12 mouse cellular contexts compared by ENCODE assay signal in the genomic region with DNA sequence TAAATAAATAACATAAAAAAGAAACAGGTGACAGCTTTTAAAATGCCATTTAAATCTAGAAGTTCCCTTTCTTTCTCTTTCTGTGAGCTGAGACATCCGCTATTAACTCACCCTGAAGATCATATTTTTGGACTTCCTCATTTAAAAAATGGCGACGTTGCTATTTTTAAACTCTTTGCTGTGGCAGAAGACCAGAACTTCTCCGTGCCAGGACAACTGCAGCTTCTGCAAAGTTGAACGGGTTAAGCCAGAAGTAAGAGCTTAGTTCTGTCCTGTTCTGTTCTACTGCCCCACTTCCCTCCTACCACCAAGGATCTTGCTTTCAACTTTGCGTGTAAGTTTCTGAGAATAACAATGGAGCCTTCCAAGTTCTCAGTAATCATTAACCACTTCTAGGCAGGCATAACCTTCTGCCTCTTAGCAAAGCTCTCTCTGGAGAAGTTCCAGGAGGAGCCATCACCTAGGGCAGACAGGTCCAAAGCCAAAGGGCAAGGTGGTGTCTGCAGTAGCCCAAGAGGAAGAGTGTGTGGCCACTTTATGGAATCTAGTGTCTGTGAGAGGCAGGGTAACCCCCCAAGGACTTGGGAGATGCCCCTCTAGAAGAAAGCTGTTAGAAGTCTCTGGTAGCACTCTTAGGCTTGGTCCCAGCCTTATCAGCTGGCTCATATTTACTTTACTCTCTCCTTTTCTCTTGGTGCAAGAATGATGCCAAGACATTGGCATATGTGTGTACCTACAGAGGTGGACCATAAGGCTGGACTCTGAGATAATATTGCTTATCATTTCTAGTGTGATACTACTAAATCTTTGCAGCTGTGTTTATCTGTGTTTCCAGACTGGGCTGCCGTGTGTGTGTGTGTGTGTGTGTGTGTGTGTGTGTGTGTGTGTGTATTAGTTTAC.
DNase-seq lines count a peak whose midpoint lies in the region; TF ChIP-seq lines count a peak whose summit lies in the region.
"Had no signal": no experiment of that assay in that cellular context is flagged by ENCODE, and none has a peak within 500 bp of the region (broad histone marks: within the 10 kb centered on the region; RNA-seq: fewer than 3 reads in every experiment).

No protein-coding gene starts in this region.

- H3K4me1 ChIP-seq in forebrain, embryonic 10.5 days = no peaks in the 10 kb centered on the region
- H3K4me1 ChIP-seq: hindbrain, embryonic 15.5 days; midbrain, embryonic 12.5 days had no signal

- no peak overlapping the region for H3K27ac ChIP-seq in left cerebral cortex, adult 2 months
- H3K27ac ChIP-seq in forebrain, embryonic 10.5 days = no peak overlapping the region
- H3K27ac ChIP-seq: hindbrain, embryonic 15.5 days; midbrain, embryonic 12.5 days had no signal

- TF ChIP-seq CTCF in left cerebral cortex, adult 2 months (IDR thresholded peaks at IDR 0.05) = no peak

- H3K27me3 ChIP-seq in forebrain, embryonic 10.5 days (ENCODE audit: poor library complexity, severe bottlenecking) = no peaks in the 10 kb centered on the region
- H3K27me3 ChIP-seq: midbrain, embryonic 12.5 days had no signal

- DNase-seq in spleen, postnatal 36 days (ENCODE audit: low spot score in 2 of 2) = peak; percentile 30 to 32
- DNase-seq in spleen, adult 12 weeks (ENCODE audit: low spot score) = no peak
- peak; percentile 76 to 91 for DNase-seq in kidney, adult 8-10 months
- peak; percentile 26 for DNase-seq in lung, postnatal 36 days
- DNase-seq in left cerebral cortex, adult 2 months (ENCODE audit: extremely low spot score in 1 of 2, low spot score in 2 of 2) = no peak
- DNase-seq in adrenal gland, adult 18-20 months (ENCODE audit: low spot score in 2 of 2) = no peak
- DNase-seq in forebrain, embryonic 10.5 days (ENCODE audit: extremely low spot score, low spot score) = no peak
- DNase-seq in right cerebral cortex, postnatal 10 days (ENCODE audit: low spot score in 2 of 2) = no peak
- DNase-seq: left cerebral cortex, postnatal 4 days; thymus, postnatal 14 days had no signal

- H3K36me3 ChIP-seq in forebrain, embryonic 10.5 days (replicated peaks) = no peaks in the 10 kb centered on the region
- H3K36me3 ChIP-seq: hindbrain, embryonic 15.5 days; midbrain, embryonic 12.5 days had no signal

- no peaks in the 10 kb centered on the region for H3K9me3 ChIP-seq in forebrain, embryonic 10.5 days
- H3K9me3 ChIP-seq: hindbrain, embryonic 15.5 days; midbrain, embryonic 12.5 days had no signal

- no peak overlapping the region for H3K4me3 ChIP-seq in left cerebral cortex, adult 2 months
- H3K4me3 ChIP-seq in forebrain, embryonic 10.5 days = no peak overlapping the region
- H3K4me3 ChIP-seq: hindbrain, embryonic 15.5 days; midbrain, embryonic 12.5 days had no signal

- intact Hi-C loops in left cerebral cortex, adult 2 months (cut with DNase I) = no loop called here

- 87% methylated on average over 7 of the region's 7 CpGs for WGBS in forebrain, embryonic 10.5 days

Comparison
In these comparisons a context has a peak if more than half of its experiments do, and no peak if none do; other contexts are left out.
1. DNase-seq: peak in spleen, postnatal 36 days (2 of 2), kidney, adult 8-10 months (2 of 2) and lung, postnatal 36 days (single experiment); none in spleen, adult 12 weeks (single experiment), left cerebral cortex, adult 2 months (0 of 2), adrenal gland, adult 18-20 months (0 of 2), forebrain, embryonic 10.5 days (single experiment) and right cerebral cortex, postnatal 10 days (0 of 2).